ENCODE assay signal across 15 mouse cellular contexts in genomic region chr15:94457636-94458390, GRCm38 (mm10). TPM values are rescaled to one million over a fixed set of nuclear protein-coding genes. Genes with fewer than 3 reads are reported as not detected.
DNase-seq lines count a peak whose midpoint lies in the region; ATAC-seq lines count a peak whose summit lies in the region.
"Had no signal": no experiment of that assay in that cellular context is flagged by ENCODE, and none has a peak within 500 bp of the region (broad histone marks: within the 10 kb centered on the region; RNA-seq: fewer than 3 reads in every experiment).

No protein-coding gene starts in this region.

- no peaks in the 10 kb centered on the region for H3K9me3 ChIP-seq in embryonic facial prominence, embryonic 13.5 days
- H3K9me3 ChIP-seq in embryonic facial prominence, embryonic 10.5 days: no peaks in the 10 kb centered on the region
- no peaks in the 10 kb centered on the region for H3K9me3 ChIP-seq in embryonic facial prominence, embryonic 14.5 days (ENCODE audit: control insufficient read depth, low read length)
- H3K9me3 ChIP-seq in limb, embryonic 12.5 days: no peaks in the 10 kb centered on the region
- H3K9me3 ChIP-seq in neural tube, embryonic 12.5 days: no peaks in the 10 kb centered on the region
- H3K9me3 ChIP-seq: midbrain, embryonic 13.5 days had no signal

- 42% methylated on average over 18 of the region's 18 CpGs for WGBS in embryonic facial prominence, embryonic 13.5 days
- WGBS in embryonic facial prominence, embryonic 10.5 days: 74% methylated on average over 18 of the region's 18 CpGs
- 49% methylated on average over 18 of the region's 18 CpGs for WGBS in embryonic facial prominence, embryonic 14.5 days
- 37% methylated on average over 18 of the region's 18 CpGs for WGBS in limb, embryonic 12.5 days
- WGBS in neural tube, embryonic 12.5 days: 18% methylated on average over 18 of the region's 18 CpGs

- H3K4me1 ChIP-seq in embryonic facial prominence, embryonic 13.5 days: peaks cover 29% of the 10 kb centered on the region
- peaks cover 20% of the 10 kb centered on the region for H3K4me1 ChIP-seq in embryonic facial prominence, embryonic 10.5 days
- peaks cover 9% of the 10 kb centered on the region; the same call in 1 of the 2 replicates for H3K4me1 ChIP-seq in embryonic facial prominence, embryonic 14.5 days (ENCODE audit: control insufficient read depth, insufficient read depth, low read length)
- H3K4me1 ChIP-seq in limb, embryonic 12.5 days (replicated peaks): peaks cover 14% of the 10 kb centered on the region
- H3K4me1 ChIP-seq in neural tube, embryonic 12.5 days: peaks cover 6% of the 10 kb centered on the region; the same call in 1 of the 2 replicates

- DNase-seq in embryonic facial prominence, embryonic 10.5 days (ENCODE audit: low spot score): no peak
- DNase-seq in embryonic facial prominence, embryonic 14.5 days (ENCODE audit: low spot score): no peak
- DNase-seq in layer of hippocampus, adult 9-10 months (ENCODE audit: low spot score): no peak
- DNase-seq: cerebellum, postnatal 10 days; kidney, adult 2 months; retina, postnatal 1 day had no signal

- H3K36me3 ChIP-seq in embryonic facial prominence, embryonic 13.5 days: no peaks in the 10 kb centered on the region
- H3K36me3 ChIP-seq in embryonic facial prominence, embryonic 10.5 days (replicated peaks): no peaks in the 10 kb centered on the region
- no peaks in the 10 kb centered on the region for H3K36me3 ChIP-seq in embryonic facial prominence, embryonic 14.5 days (ENCODE audit: control insufficient read depth, insufficient read depth, low read length)
- H3K36me3 ChIP-seq in limb, embryonic 12.5 days: no peaks in the 10 kb centered on the region
- H3K36me3 ChIP-seq in neural tube, embryonic 12.5 days: no peaks in the 10 kb centered on the region
- H3K36me3 ChIP-seq: midbrain, embryonic 13.5 days had no signal

- ATAC-seq in embryonic facial prominence, embryonic 13.5 days (ENCODE audit: insufficient number of reproducible peaks, insufficient read depth, low FRiP score, low TSS enrichment, low read depth): no peak
- no peak for ATAC-seq in embryonic facial prominence, embryonic 14.5 days (ENCODE audit: low read depth)
- no peak for ATAC-seq in limb, embryonic 12.5 days (ENCODE audit: insufficient number of reproducible peaks, insufficient read depth, low FRiP score, low TSS enrichment, low read depth)
- peak; percentile 83 for ATAC-seq in neural tube, embryonic 12.5 days (ENCODE audit: low FRiP score, low read depth)
- ATAC-seq in erythroblast, adult 5-6 weeks (replicated peaks; ENCODE audit: low FRiP score, poor library complexity, severe bottlenecking): no peak
- ATAC-seq: forebrain, embryonic 16.5 days; midbrain, embryonic 13.5 days had no signal

- 0 out of 2 replicates have a peak overlapping the region, but pooled peaks have one; percentile 7 for H3K4me2 ChIP-seq in embryonic facial prominence, embryonic 13.5 days
- peak overlapping the region; percentile 12; the same call in 1 of the 2 replicates for H3K4me2 ChIP-seq in embryonic facial prominence, embryonic 14.5 days (ENCODE audit: low read depth, low read length)
- H3K4me2 ChIP-seq in limb, embryonic 12.5 days: peak overlapping the region; percentile 21
- peak overlapping the region; percentile 20; the same call in 1 of the 2 replicates for H3K4me2 ChIP-seq in neural tube, embryonic 12.5 days (replicated peaks)
- H3K4me2 ChIP-seq: midbrain, embryonic 13.5 days had no signal

- no peak overlapping the region for H3K4me3 ChIP-seq in embryonic facial prominence, embryonic 13.5 days
- H3K4me3 ChIP-seq in embryonic facial prominence, embryonic 10.5 days: no peak overlapping the region
- no peak overlapping the region for H3K4me3 ChIP-seq in embryonic facial prominence, embryonic 14.5 days (ENCODE audit: low read depth, low read length)
- no peak overlapping the region for H3K4me3 ChIP-seq in limb, embryonic 12.5 days (replicated peaks)
- no peak overlapping the region for H3K4me3 ChIP-seq in neural tube, embryonic 12.5 days
- H3K4me3 ChIP-seq: midbrain, embryonic 13.5 days had no signal

- no peak overlapping the region for H3K9ac ChIP-seq in embryonic facial prominence, embryonic 13.5 days
- no peak overlapping the region for H3K9ac ChIP-seq in embryonic facial prominence, embryonic 14.5 days (ENCODE audit: low read depth, low read length)
- H3K9ac ChIP-seq in limb, embryonic 12.5 days (replicated peaks): no peak overlapping the region
- no peak overlapping the region for H3K9ac ChIP-seq in neural tube, embryonic 12.5 days
- H3K9ac ChIP-seq: liver, embryonic 14.5 days; midbrain, embryonic 13.5 days had no signal

- H3K27ac ChIP-seq in embryonic facial prominence, embryonic 13.5 days: no peak overlapping the region
- no peak overlapping the region for H3K27ac ChIP-seq in embryonic facial prominence, embryonic 10.5 days (replicated peaks)
- no peak overlapping the region; the same call in 1 of the 2 replicates for H3K27ac ChIP-seq in embryonic facial prominence, embryonic 14.5 days (replicated peaks; ENCODE audit: low read depth, low read length)
- H3K27ac ChIP-seq in limb, embryonic 12.5 days: no peak overlapping the region
- no peak overlapping the region for H3K27ac ChIP-seq in neural tube, embryonic 12.5 days
- H3K27ac ChIP-seq: liver, embryonic 14.5 days; midbrain, embryonic 13.5 days had no signal

- no peaks in the 10 kb centered on the region for H3K27me3 ChIP-seq in embryonic facial prominence, embryonic 13.5 days
- H3K27me3 ChIP-seq in embryonic facial prominence, embryonic 10.5 days (replicated peaks; ENCODE audit: low read depth, poor library complexity, severe bottlenecking): no peaks in the 10 kb centered on the region
- no peaks in the 10 kb centered on the region for H3K27me3 ChIP-seq in embryonic facial prominence, embryonic 14.5 days (replicated peaks; ENCODE audit: control insufficient read depth, insufficient read depth, low read length)
- H3K27me3 ChIP-seq in limb, embryonic 12.5 days: no peaks in the 10 kb centered on the region
- H3K27me3 ChIP-seq in neural tube, embryonic 12.5 days (replicated peaks): no peaks in the 10 kb centered on the region
- H3K27me3 ChIP-seq: CH12.LX; midbrain, embryonic 13.5 days had no signal

RNA-seq across cellular contexts. Expression of gene Adamts20, which starts 7.4 kb away (rescaled TPM):
- polyA plus RNA-seq in embryonic facial prominence, embryonic 13.5 days (2015; fragmentation: Nextera tagmentation; extraction: Ambion mirVana): 10.9 and 13.8 TPM in 2 replicates
- polyA plus RNA-seq in embryonic facial prominence, embryonic 10.5 days (2016; fragmentation: Nextera tagmentation; extraction: Ambion mirVana): 2.9 and 3.1 TPM in 2 replicates
- 8.4 and 9.7 TPM in 2 replicates for polyA plus RNA-seq in embryonic facial prominence, embryonic 14.5 days (2014; fragmentation: Nextera tagmentation; extraction: Ambion mirVana)
- polyA plus RNA-seq in limb, embryonic 12.5 days (2016; fragmentation: Nextera tagmentation; extraction: Ambion mirVana): 4.4 and 4.7 TPM in 2 replicates
- polyA plus RNA-seq in neural tube, embryonic 12.5 days (2016; fragmentation: Nextera tagmentation; extraction: Ambion mirVana): 7.4 and 10.5 TPM in 2 replicates
- not detected in 2 replicates for total RNA-seq in erythroblast, adult 5-6 weeks (2015; ENCODE audit: low replicate concordance)
- total RNA-seq in erythroblast, adult 5-6 weeks (2017; ENCODE audit: low replicate concordance): not detected in 2 replicates
- total RNA-seq: hematopoietic stem cell, adult 5-6 weeks had no signal
